Mouse (Mus musculus): ENCODE results near the gene Xaf1.

DNA sequence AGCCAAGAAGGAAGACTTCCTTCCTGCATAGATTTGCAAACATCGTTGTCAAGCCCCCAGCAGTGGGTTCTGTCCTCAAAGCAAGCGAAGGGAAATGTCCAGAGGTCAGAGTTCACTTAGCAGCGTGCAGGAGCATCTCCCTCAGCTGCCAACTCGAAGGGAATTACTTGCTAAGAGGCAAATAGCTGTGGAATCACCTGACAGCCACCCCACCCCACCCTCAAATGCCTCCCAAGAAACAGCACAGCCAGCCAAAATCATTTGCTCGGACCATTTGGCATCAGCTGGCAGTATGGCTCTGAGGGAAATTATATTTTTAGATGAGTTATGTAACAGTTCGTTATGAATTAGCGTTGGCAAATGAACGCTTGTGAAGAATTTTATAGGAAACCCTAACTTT lies 47.6 kb downstream of the Xaf1 start:
- TF ChIP-seq USF1 (IDR thresholded peaks at IDR 0.05; ENCODE audit: low read depth) (no peak), E2F4 (IDR thresholded peaks at IDR 0.05; ENCODE audit: insufficient read depth) (no peak), MYOD1 (IDR thresholded peaks at IDR 0.05; ENCODE audit: control insufficient read depth in 1 of 3, insufficient read length in 2 of 3, low read depth in 2 of 3) (no peak), POLR2A (IDR thresholded peaks at IDR 0.05; ENCODE audit: insufficient read length, low read depth) (no peak), CEBPB (IDR thresholded peaks at IDR 0.05; ENCODE audit: insufficient read depth, poor library complexity, severe bottlenecking) (no peak), POLR2AphosphoS2 (IDR thresholded peaks at IDR 0.05; ENCODE audit: insufficient read length, low read depth) (no peak), TCF12 (IDR thresholded peaks at IDR 0.05; ENCODE audit: insufficient read depth, poor library complexity, severe bottlenecking) (no peak), MAX (IDR thresholded peaks at IDR 0.05; ENCODE audit: low read depth) (no peak), REST (IDR thresholded peaks at IDR 0.05; ENCODE audit: insufficient read depth, insufficient read length) (no peak), TCF3 (IDR thresholded peaks at IDR 0.05; ENCODE audit: insufficient read length, low read depth) (no peak), MYOG (IDR thresholded peaks at IDR 0.05; ENCODE audit: control insufficient read depth in 1 of 3, insufficient read depth in 1 of 3, insufficient read length in 2 of 3, low read depth in 2 of 3) (no peak), SRF (IDR thresholded peaks at IDR 0.05; ENCODE audit: control insufficient read depth, insufficient read length, low read depth) (no peak)
